Mouse (Mus musculus): ENCODE results near the gene Gtdc1. TPM values are rescaled to one million over a fixed set of nuclear protein-coding genes. Genes with fewer than 3 reads are reported as not detected.

Gene Gtdc1
- polyA plus RNA-seq, 1 experiment from 2014 or later = 9.8 TPM

DNA sequence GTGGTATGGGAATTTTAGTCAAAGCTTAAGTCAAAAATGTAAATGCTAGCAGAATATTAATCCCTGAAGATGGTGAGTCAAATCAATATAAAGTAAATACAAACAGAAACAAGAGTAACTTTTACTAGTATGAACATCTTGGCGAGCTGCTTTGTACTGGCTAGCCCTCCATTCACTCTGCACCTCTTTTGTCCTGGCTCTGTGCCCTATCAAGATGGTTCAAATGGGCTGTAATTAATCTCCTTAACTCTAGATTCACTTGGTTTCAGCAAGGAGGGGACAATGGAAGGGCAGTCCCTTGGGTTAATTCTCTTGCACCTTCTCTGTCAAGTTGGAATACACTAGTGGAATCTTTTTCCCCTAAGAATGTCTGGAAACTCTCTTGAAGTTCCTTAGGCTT lies 233.6 kb downstream of the Gtdc1 start:
- H3K9me3 ChIP-seq (replicated peaks; ENCODE audit: control insufficient read depth, low read length) = no peaks in the 10 kb centered on the region
- no peaks in the 10 kb centered on the region for H3K4me1 ChIP-seq (ENCODE audit: control insufficient read depth, insufficient read depth, low read length)
- no peak overlapping the region for H3K4me3 ChIP-seq (ENCODE audit: low read depth, low read length)
- WGBS (ENCODE audit: insufficient replicate concordance) = 58% methylated on average over 1 of the region's 1 CpGs
- no peak overlapping the region for H3K9ac ChIP-seq (ENCODE audit: low read depth, low read length)
- H3K27me3 ChIP-seq (ENCODE audit: control insufficient read depth, insufficient read depth, low read length) = no peaks in the 10 kb centered on the region
- no peak overlapping the region for H3K4me2 ChIP-seq
- no peaks in the 10 kb centered on the region for H3K36me3 ChIP-seq (ENCODE audit: control insufficient read depth, insufficient read depth, low read length)
- H3K27ac ChIP-seq (ENCODE audit: low read depth, low read length) = no peak overlapping the region
- ATAC-seq (replicated peaks; ENCODE audit: insufficient number of reproducible peaks, low FRiP score, low TSS enrichment) = no peak

GRCm38 (mm10) chr2:44664049-44664448 lies 263.4 kb downstream of the Gtdc1 start:
- WGBS (ENCODE audit: insufficient replicate concordance) = 84% methylated on average over 7 of the region's 7 CpGs
- Histone ChIP-seq H3K36me3 (ENCODE audit: control insufficient read depth, insufficient read depth, low read length) (no peaks in the 10 kb centered on the region), H3K9me3 (replicated peaks; ENCODE audit: control insufficient read depth, low read length) (no peaks in the 10 kb centered on the region), H3K9ac (ENCODE audit: low read depth, low read length) (no peak overlapping the region), H3K4me1 (ENCODE audit: control insufficient read depth, insufficient read depth, low read length) (no peaks in the 10 kb centered on the region), H3K27ac (ENCODE audit: low read depth, low read length) (no peak overlapping the region), H3K27me3 (ENCODE audit: control insufficient read depth, insufficient read depth, low read length) (no peaks in the 10 kb centered on the region), H3K4me2 (no peak overlapping the region), H3K4me3 (ENCODE audit: low read depth, low read length) (no peak overlapping the region)
- ATAC-seq (replicated peaks; ENCODE audit: insufficient number of reproducible peaks, low FRiP score, low TSS enrichment) = no peak

- no peaks in the 10 kb centered on the region for H3K9me3 ChIP-seq (replicated peaks; ENCODE audit: control insufficient read depth, low read length)
- no peak for ATAC-seq (replicated peaks; ENCODE audit: insufficient number of reproducible peaks, low FRiP score, low TSS enrichment)
- H3K4me3 ChIP-seq (ENCODE audit: low read depth, low read length) = no peak overlapping the region
- 67% methylated on average over 2 of the region's 2 CpGs for WGBS (ENCODE audit: insufficient replicate concordance)
- H3K27ac ChIP-seq (ENCODE audit: low read depth, low read length) = no peak overlapping the region
- H3K4me1 ChIP-seq (ENCODE audit: control insufficient read depth, insufficient read depth, low read length) = no peaks in the 10 kb centered on the region
- no peaks in the 10 kb centered on the region for H3K36me3 ChIP-seq (ENCODE audit: control insufficient read depth, insufficient read depth, low read length)
- no peak overlapping the region for H3K4me2 ChIP-seq
- H3K27me3 ChIP-seq (ENCODE audit: control insufficient read depth, insufficient read depth, low read length) = no peaks in the 10 kb centered on the region
- no peak overlapping the region for H3K9ac ChIP-seq (ENCODE audit: low read depth, low read length)
Measured at GRCm38 (mm10) chr2:44659870-44660269, 267.6 kb downstream of the Gtdc1 start.

DNA sequence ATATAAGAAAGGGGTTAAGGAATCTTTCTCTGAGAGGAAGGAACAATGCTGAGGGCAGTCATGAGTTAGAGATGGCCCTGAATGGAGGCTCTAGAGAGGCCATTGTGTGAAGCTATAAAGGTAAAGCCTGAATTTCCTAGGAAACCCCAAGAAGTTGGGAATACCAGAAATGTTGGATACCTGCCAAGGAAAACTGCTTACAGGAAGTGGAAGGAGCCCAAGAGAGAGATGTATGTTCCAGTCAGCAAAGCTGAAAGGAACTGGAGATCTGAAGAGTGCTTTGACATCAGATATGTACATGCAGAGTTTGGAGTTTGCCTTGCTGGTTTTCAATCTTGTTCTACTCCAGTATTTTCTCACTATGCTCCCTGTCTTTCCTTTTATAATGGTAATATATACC lies 268.4 kb downstream of the Gtdc1 start:
- H3K4me3 ChIP-seq (ENCODE audit: low read depth, low read length) = no peak overlapping the region
- no peak overlapping the region for H3K9ac ChIP-seq (ENCODE audit: low read depth, low read length)
- H3K27ac ChIP-seq (ENCODE audit: low read depth, low read length) = no peak overlapping the region
- no peak for ATAC-seq (replicated peaks; ENCODE audit: insufficient number of reproducible peaks, low FRiP score, low TSS enrichment)
- no peaks in the 10 kb centered on the region for H3K27me3 ChIP-seq (ENCODE audit: control insufficient read depth, insufficient read depth, low read length)
- H3K4me2 ChIP-seq = no peak overlapping the region
- H3K9me3 ChIP-seq (replicated peaks; ENCODE audit: control insufficient read depth, low read length) = no peaks in the 10 kb centered on the region
- no peaks in the 10 kb centered on the region for H3K36me3 ChIP-seq (ENCODE audit: control insufficient read depth, insufficient read depth, low read length)
- no peaks in the 10 kb centered on the region for H3K4me1 ChIP-seq (ENCODE audit: control insufficient read depth, insufficient read depth, low read length)

- Histone ChIP-seq H3K36me3 (ENCODE audit: control insufficient read depth, insufficient read depth, low read length) (no peaks in the 10 kb centered on the region), H3K4me1 (ENCODE audit: control insufficient read depth, insufficient read depth, low read length) (no peaks in the 10 kb centered on the region), H3K9ac (ENCODE audit: low read depth, low read length) (no peak overlapping the region), H3K4me2 (no peak overlapping the region), H3K9me3 (replicated peaks; ENCODE audit: control insufficient read depth, low read length) (no peaks in the 10 kb centered on the region), H3K27ac (ENCODE audit: low read depth, low read length) (no peak overlapping the region), H3K27me3 (ENCODE audit: control insufficient read depth, insufficient read depth, low read length) (no peaks in the 10 kb centered on the region), H3K4me3 (ENCODE audit: low read depth, low read length) (no peak overlapping the region)
- ATAC-seq (replicated peaks; ENCODE audit: insufficient number of reproducible peaks, low FRiP score, low TSS enrichment) = no peak
- 74% methylated on average over 3 of the region's 3 CpGs for whole genome bisulfite sequencing (ENCODE audit: insufficient replicate concordance)
Measured at GRCm38 (mm10) chr2:44648537-44648936, 278.9 kb downstream of the Gtdc1 start.

- H3K4me1 ChIP-seq (ENCODE audit: control insufficient read depth, insufficient read depth, low read length) = no peaks in the 10 kb centered on the region
- H3K4me2 ChIP-seq = no peak overlapping the region
- ATAC-seq (replicated peaks; ENCODE audit: insufficient number of reproducible peaks, low FRiP score, low TSS enrichment) = no peak
- H3K9me3 ChIP-seq (replicated peaks; ENCODE audit: control insufficient read depth, low read length) = no peaks in the 10 kb centered on the region
- no peak overlapping the region for H3K27ac ChIP-seq (ENCODE audit: low read depth, low read length)
- H3K9ac ChIP-seq (ENCODE audit: low read depth, low read length) = no peak overlapping the region
- no peak overlapping the region for H3K4me3 ChIP-seq (ENCODE audit: low read depth, low read length)
- 86% methylated on average over 6 of the region's 6 CpGs for WGBS (ENCODE audit: insufficient replicate concordance)
- no peaks in the 10 kb centered on the region for H3K27me3 ChIP-seq (ENCODE audit: control insufficient read depth, insufficient read depth, low read length)
- no peaks in the 10 kb centered on the region for H3K36me3 ChIP-seq (ENCODE audit: control insufficient read depth, insufficient read depth, low read length)
Measured at GRCm38 (mm10) chr2:44646398-44646797, 281.1 kb downstream of the Gtdc1 start.

DNA sequence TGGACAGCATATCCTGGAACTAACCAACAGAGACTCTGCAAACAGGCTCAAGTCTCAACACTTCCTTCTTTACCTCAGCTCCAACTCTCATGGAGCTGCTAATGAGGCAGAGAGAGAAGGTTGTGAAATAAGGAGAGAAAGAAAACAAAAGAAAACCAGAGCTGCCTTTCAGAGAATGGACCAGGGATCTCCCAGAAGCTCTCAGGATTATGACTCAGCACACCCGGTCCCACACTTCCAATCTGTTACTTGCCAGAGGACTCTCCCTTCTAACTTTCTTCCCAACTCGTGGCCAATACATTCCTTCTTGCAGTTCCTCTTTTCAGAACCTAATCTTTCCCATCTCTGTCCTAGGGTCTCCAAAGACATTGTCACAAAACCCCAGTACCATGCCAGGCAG lies 288.1 kb downstream of the Gtdc1 start:
- Histone ChIP-seq H3K27ac (ENCODE audit: low read depth, low read length) (no peak overlapping the region), H3K9me3 (replicated peaks; ENCODE audit: control insufficient read depth, low read length) (no peaks in the 10 kb centered on the region), H3K4me3 (ENCODE audit: low read depth, low read length) (no peak overlapping the region), H3K9ac (ENCODE audit: low read depth, low read length) (no peak overlapping the region), H3K36me3 (ENCODE audit: control insufficient read depth, insufficient read depth, low read length) (no peaks in the 10 kb centered on the region), H3K4me1 (ENCODE audit: control insufficient read depth, insufficient read depth, low read length) (no peaks in the 10 kb centered on the region), H3K27me3 (ENCODE audit: control insufficient read depth, insufficient read depth, low read length) (no peaks in the 10 kb centered on the region), H3K4me2 (no peak overlapping the region)
- 57% methylated on average over 2 of the region's 2 CpGs for WGBS (ENCODE audit: insufficient replicate concordance)
- no peak for ATAC-seq (replicated peaks; ENCODE audit: insufficient number of reproducible peaks, low FRiP score, low TSS enrichment)

- Histone ChIP-seq H3K36me3 (ENCODE audit: control insufficient read depth, insufficient read depth, low read length) (no peaks in the 10 kb centered on the region), H3K4me1 (ENCODE audit: control insufficient read depth, insufficient read depth, low read length) (no peaks in the 10 kb centered on the region), H3K4me3 (ENCODE audit: low read depth, low read length) (no peak overlapping the region), H3K4me2 (no peak overlapping the region), H3K9ac (ENCODE audit: low read depth, low read length) (no peak overlapping the region), H3K27ac (ENCODE audit: low read depth, low read length) (no peak overlapping the region), H3K9me3 (replicated peaks; ENCODE audit: control insufficient read depth, low read length) (no peaks in the 10 kb centered on the region), H3K27me3 (ENCODE audit: control insufficient read depth, insufficient read depth, low read length) (no peaks in the 10 kb centered on the region)
- ATAC-seq (replicated peaks; ENCODE audit: insufficient number of reproducible peaks, low FRiP score, low TSS enrichment) = no peak
- 81% methylated on average over 4 of the region's 4 CpGs for WGBS (ENCODE audit: insufficient replicate concordance)
Measured at GRCm38 (mm10) chr2:44638157-44638556, 289.3 kb downstream of the Gtdc1 start.

DNA sequence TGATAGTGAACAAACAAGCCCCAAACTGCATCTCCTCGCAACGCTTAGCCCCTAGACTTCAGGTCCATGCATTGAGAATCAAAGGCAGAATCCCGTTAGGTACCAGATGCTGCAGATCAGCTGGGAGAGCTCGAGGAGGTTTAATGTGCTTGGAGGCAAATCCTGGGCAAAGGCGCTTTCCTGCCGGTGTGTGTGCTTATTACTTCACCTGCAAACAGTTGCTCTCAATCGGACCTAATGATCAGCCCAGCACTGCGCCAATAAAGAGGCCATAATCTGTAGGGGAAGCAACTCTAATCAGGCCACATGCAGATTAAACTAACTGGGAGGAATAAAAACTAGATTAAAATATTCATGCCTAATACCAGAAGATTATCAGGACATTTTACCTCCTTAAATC lies 293.5 kb downstream of the Gtdc1 start:
- 86% methylated on average over 8 of the region's 8 CpGs for WGBS (ENCODE audit: insufficient replicate concordance)
- Histone ChIP-seq H3K27me3 (ENCODE audit: control insufficient read depth, insufficient read depth, low read length) (no peaks in the 10 kb centered on the region), H3K36me3 (ENCODE audit: control insufficient read depth, insufficient read depth, low read length) (no peaks in the 10 kb centered on the region), H3K9ac (ENCODE audit: low read depth, low read length) (no peak overlapping the region), H3K4me2 (no peak overlapping the region), H3K27ac (ENCODE audit: low read depth, low read length) (no peak overlapping the region), H3K9me3 (replicated peaks; ENCODE audit: control insufficient read depth, low read length) (no peaks in the 10 kb centered on the region), H3K4me1 (ENCODE audit: control insufficient read depth, insufficient read depth, low read length) (no peaks in the 10 kb centered on the region), H3K4me3 (ENCODE audit: low read depth, low read length) (no peak overlapping the region)
- ATAC-seq (replicated peaks; ENCODE audit: insufficient number of reproducible peaks, low FRiP score, low TSS enrichment) = no peak
